Mouse (Mus musculus) MEL (cell line): ENCODE measurements at regions not wholly inside any gene's neighbourhood (a gene's known extent, or its start where the extent isn't known, plus 50 kb on each side); places are given as distances from the start of the nearest gene placed in this dataset.

ENCODE experiments used
- CHD2 ChIP-seq: IDR thresholded peaks from 2 replicates; pipeline ENCODE4 v1.6.1; 2011; ENCODE audit warnings: low read length, improper control_type of control experiment
- POLR2A ChIP-seq, 2 experiments: IDR thresholded peaks; 2 replicates each; pipeline ENCODE4 v1.6.1; 2011 to 2012; ENCODE audit warnings: low read length in 2 of 2, mild to moderate bottlenecking in 2 of 2, control low read depth in 1 of 2, improper control_type of control experiment in 1 of 2, low read depth in 1 of 2, moderate library complexity in 1 of 2; ENCODE audit not compliant: control insufficient read depth in 1 of 2, insufficient read depth in 1 of 2, poor library complexity in 1 of 2

DNA sequence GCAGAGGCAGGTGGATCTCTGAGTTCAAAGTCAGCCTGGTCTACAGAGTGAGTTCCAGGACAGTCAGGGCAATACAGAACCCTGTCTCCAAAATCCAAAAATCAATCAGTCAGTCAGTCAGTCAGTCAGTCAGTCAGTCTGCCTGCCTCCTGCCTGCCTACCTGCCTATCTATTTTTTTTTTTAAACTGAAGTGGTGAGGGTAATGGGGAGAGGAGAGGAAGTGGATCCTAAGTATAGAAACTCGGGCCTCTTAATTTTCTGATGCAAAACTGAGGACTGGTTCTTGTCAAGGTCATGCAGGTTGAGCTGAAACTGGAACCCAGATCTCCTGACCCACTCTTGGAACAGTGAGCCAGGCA is 126.9 kb upstream of the Map3k1 start:
- TF ChIP-seq POLR2A (IDR thresholded peaks at IDR 0.05; ENCODE audit: control insufficient read depth in 1 of 2, insufficient read depth in 1 of 2, low read depth in 1 of 2, low read length in 2 of 2, poor library complexity in 1 of 2) (no peak), CHD2 (no peak)
